Mouse (Mus musculus) liver, embryonic 14.5 days (tissue): ENCODE results near the gene Auts2.

Experiments
- CTCF ChIP-seq: IDR thresholded peaks from 2 replicates; pipeline ENCODE4 v1.5.1; 2016; ENCODE audit warnings: antibody characterized with exemption, low read depth, control low read depth
- EP300 ChIP-seq: IDR thresholded peaks from 2 replicates; pipeline ENCODE4 v1.6.1; 2016; ENCODE audit warnings: antibody characterized with exemption, low read depth

DNA sequence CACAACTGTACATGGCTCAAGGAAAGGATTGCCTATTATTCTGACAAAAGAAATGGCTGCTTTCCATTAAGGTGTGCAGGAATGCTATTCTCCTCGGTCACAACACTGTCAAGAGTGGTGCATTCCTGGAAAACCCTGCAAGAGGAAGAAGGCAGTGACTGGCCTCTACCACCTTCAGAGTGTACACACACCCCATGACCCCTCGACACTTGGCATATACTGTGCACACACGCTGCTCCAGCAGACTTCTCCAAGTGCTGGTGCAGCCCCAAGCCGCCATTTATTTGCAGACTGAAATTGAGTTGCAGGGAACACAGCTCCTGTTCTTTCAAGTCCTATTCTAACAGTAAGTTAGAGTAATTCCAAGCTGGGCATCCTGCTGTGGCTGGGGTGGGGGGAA lies 207.4 kb downstream of the Auts2 start:
- TF ChIP-seq EP300 (no peak), CTCF (no peak)
